Mouse (Mus musculus): ENCODE measurements around the gene Vgll4. TPM values are rescaled to one million over a fixed set of nuclear protein-coding genes. Genes with fewer than 3 reads are reported as not detected.

The Vgll4 gene
- polyA plus RNA-seq, 1 experiment from 2014 or later: 35.6 TPM

DNA sequence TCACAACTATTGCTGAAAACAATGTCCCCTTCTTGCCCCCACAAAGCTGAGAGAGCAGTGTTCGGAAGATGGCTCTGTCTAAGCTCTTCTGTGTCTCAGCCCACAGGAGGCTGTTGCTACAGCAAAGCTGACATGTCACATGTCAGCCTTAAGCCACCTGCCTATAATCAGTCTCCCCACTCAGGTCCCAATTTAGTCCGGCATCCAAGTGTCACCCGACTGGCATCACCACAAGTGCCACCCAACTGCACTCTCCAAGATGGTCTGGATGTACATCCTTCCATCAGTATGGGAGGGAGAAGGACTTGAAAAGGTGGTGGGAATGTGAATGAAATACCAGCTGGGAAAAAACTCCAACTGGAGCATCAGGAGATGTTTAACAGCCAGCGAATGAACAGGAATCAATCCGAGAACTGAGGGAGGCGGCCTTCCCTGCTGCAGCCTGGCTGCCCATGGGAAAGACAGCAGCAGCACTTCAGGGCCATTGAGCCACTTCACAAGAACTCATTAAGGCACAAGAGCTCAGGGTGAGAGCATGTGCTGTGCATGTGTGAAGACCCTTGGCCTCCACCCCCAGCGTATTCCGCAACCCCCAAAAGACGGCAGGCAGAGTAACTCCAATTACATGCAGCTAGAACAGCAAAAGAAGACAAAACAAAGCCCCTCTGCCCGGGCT lies 55.6 kb downstream of the Vgll4 start:
- no peak overlapping the region for H3K27ac ChIP-seq (ENCODE audit: low read depth, low read length)
- no peak overlapping the region for H3K9ac ChIP-seq (replicated peaks; ENCODE audit: low read depth, low read length)
- peaks cover 61% of the 10 kb centered on the region for H3K4me1 ChIP-seq (ENCODE audit: control insufficient read depth, insufficient read depth, low read length)
- no peak overlapping the region for H3K4me3 ChIP-seq (ENCODE audit: low read depth, low read length)
- no peaks in the 10 kb centered on the region for H3K36me3 ChIP-seq (ENCODE audit: control insufficient read depth, insufficient read depth, low read length)
- no peaks in the 10 kb centered on the region for H3K27me3 ChIP-seq (ENCODE audit: control insufficient read depth, insufficient read depth, low read length)
- WGBS: 33% methylated on average over 10 of the region's 10 CpGs
- ATAC-seq (ENCODE audit: low read depth): no peak; the same call in 1 of the 2 replicates
- no peak overlapping the region for H3K4me2 ChIP-seq (ENCODE audit: low read depth, low read length)
- H3K9me3 ChIP-seq (ENCODE audit: control insufficient read depth, low read length): no peaks in the 10 kb centered on the region

DNA sequence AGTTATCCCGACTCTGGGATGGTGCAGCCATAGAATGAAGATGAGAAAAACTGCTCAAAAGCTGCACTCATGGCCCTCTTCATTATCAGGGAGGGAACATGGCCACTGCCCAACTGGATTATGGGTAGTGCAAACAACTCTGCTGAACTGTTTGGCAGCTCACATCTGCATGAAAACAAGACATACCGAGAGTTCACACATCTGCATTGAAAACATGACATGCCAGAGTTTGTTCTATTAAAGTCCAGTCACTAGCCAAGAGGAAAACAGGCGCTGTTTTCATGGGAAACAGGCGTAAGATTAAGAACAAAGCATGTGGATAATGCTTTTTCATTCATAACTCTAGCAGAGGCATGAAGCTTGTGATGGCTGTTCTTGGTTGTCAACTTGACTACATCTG lies 56.7 kb downstream of the Vgll4 start:
- Histone ChIP-seq H3K4me1 (ENCODE audit: control insufficient read depth, insufficient read depth, low read length) (peaks cover 51% of the 10 kb centered on the region), H3K9me3 (ENCODE audit: control insufficient read depth, low read length) (no peaks in the 10 kb centered on the region), H3K4me2 (ENCODE audit: low read depth, low read length) (no peak overlapping the region), H3K27me3 (ENCODE audit: control insufficient read depth, insufficient read depth, low read length) (no peaks in the 10 kb centered on the region), H3K27ac (ENCODE audit: low read depth, low read length) (no peak overlapping the region), H3K9ac (replicated peaks; ENCODE audit: low read depth, low read length) (no peak overlapping the region), H3K4me3 (ENCODE audit: low read depth, low read length) (no peak overlapping the region), H3K36me3 (ENCODE audit: control insufficient read depth, insufficient read depth, low read length) (no peaks in the 10 kb centered on the region)
- WGBS: 63% methylated on average over 4 of the region's 4 CpGs
- no peak for ATAC-seq (ENCODE audit: low read depth)

DNA sequence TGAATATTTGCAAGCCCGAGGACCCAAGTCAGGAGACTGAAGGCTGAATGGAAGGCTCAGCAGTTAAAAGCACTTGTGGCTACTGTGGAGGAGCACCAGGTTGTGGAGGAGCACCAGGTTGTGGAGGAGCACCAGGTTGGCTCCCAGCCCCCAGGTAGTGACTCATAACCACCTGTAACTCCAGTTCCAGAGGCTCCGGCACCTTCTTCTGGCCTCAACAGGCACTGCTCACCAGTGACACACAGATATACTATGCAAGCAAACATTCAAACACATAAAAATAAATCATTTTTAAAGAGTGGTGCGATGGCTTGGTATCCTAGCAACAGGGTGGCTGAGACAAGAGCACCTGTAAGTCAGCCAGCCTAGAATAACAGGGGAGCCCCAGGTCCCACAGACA lies 58.3 kb downstream of the Vgll4 start:
- 0 out of 2 replicates have a peak, but pooled peaks have one; percentile 32 for ATAC-seq (ENCODE audit: low read depth)
- H3K9me3 ChIP-seq (ENCODE audit: control insufficient read depth, low read length): no peaks in the 10 kb centered on the region
- H3K4me3 ChIP-seq (ENCODE audit: low read depth, low read length): no peak overlapping the region
- H3K36me3 ChIP-seq (ENCODE audit: control insufficient read depth, insufficient read depth, low read length): no peaks in the 10 kb centered on the region
- H3K4me1 ChIP-seq (ENCODE audit: control insufficient read depth, insufficient read depth, low read length): peaks cover 35% of the 10 kb centered on the region
- H3K27ac ChIP-seq (ENCODE audit: low read depth, low read length): no peak overlapping the region
- no peak overlapping the region for H3K4me2 ChIP-seq (ENCODE audit: low read depth, low read length)
- H3K27me3 ChIP-seq (ENCODE audit: control insufficient read depth, insufficient read depth, low read length): no peaks in the 10 kb centered on the region
- H3K9ac ChIP-seq (replicated peaks; ENCODE audit: low read depth, low read length): no peak overlapping the region
- WGBS: 67% methylated on average over 3 of the region's 3 CpGs

DNA sequence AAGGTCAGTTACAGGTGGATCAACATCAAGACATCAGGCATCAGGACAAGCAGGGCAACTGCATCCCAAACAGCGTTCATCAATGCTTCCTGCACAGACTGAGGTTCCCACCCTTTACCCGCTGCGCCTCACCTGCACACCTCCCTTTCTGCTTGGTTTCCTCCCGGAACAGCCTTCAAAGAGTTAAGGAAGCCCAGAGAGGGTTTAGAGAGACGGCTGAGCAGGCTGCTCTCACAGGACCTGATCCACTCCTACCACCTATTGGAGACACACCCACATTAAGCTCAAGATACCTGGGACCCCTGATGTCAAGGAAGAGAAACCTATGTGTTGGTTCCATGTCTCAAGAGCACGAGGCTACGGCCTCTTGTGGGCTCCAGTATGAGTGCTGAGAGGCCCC lies 60.0 kb downstream of the Vgll4 start:
- no peak overlapping the region for H3K4me3 ChIP-seq (ENCODE audit: low read depth, low read length)
- H3K27ac ChIP-seq (ENCODE audit: low read depth, low read length): no peak overlapping the region
- no peaks in the 10 kb centered on the region for H3K36me3 ChIP-seq (ENCODE audit: control insufficient read depth, insufficient read depth, low read length)
- H3K4me1 ChIP-seq (ENCODE audit: control insufficient read depth, insufficient read depth, low read length): peaks cover 29% of the 10 kb centered on the region
- H3K4me2 ChIP-seq (ENCODE audit: low read depth, low read length): no peak overlapping the region
- H3K27me3 ChIP-seq (ENCODE audit: control insufficient read depth, insufficient read depth, low read length): no peaks in the 10 kb centered on the region
- H3K9ac ChIP-seq (replicated peaks; ENCODE audit: low read depth, low read length): no peak overlapping the region
- H3K9me3 ChIP-seq (ENCODE audit: control insufficient read depth, low read length): no peaks in the 10 kb centered on the region
- WGBS: 89% methylated on average over 7 of the region's 7 CpGs
- no peak for ATAC-seq (ENCODE audit: low read depth)

DNA sequence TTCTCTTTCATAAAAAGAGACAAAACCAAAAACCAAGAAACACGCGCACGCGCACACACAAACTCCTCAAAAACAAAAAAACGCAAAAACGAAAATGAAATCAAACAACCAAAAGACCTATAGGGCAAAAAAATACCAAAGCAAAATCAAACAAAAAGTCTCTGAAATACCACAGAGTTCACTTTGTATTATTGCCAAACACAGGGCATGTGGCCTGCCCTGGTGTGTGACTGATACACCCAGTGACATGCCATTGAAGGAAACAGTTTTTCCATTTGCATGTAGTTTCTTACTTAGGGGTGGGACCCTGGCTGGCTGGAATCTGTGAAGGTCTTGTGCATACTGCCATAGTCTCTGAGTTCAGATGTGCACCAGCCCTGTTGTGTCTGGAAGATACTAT lies 62.3 kb downstream of the Vgll4 start:
- Histone ChIP-seq H3K4me3 (ENCODE audit: low read depth, low read length) (no peak overlapping the region), H3K36me3 (ENCODE audit: control insufficient read depth, insufficient read depth, low read length) (no peaks in the 10 kb centered on the region), H3K4me1 (ENCODE audit: control insufficient read depth, insufficient read depth, low read length) (peaks cover 22% of the 10 kb centered on the region), H3K9me3 (ENCODE audit: control insufficient read depth, low read length) (no peaks in the 10 kb centered on the region), H3K27ac (ENCODE audit: low read depth, low read length) (no peak overlapping the region), H3K27me3 (ENCODE audit: control insufficient read depth, insufficient read depth, low read length) (no peaks in the 10 kb centered on the region), H3K9ac (replicated peaks; ENCODE audit: low read depth, low read length) (no peak overlapping the region), H3K4me2 (ENCODE audit: low read depth, low read length) (no peak overlapping the region)
- no peak for ATAC-seq (ENCODE audit: low read depth)
- 97% methylated on average over 6 of the region's 6 CpGs for WGBS

DNA sequence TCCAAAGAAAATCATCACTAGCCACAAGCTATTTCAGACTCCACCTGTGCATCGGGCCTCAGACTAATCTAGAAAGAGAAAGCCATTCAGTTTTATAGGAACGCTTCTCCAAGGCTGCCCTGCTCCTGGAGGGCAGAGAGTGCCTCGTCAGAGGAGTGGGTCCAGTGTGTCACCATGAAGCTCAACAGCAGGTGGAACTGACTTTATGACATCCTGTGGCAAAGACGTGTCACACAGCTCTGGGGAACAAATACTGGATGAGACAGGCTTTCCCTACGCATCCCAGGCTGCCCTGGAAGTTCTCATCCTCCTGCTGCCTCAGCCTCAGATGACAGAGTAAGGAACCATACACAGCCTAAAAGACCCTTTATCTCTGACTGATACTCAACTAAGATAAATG lies 63.6 kb downstream of the Vgll4 start:
- no peak overlapping the region for H3K27ac ChIP-seq (ENCODE audit: low read depth, low read length)

DNA sequence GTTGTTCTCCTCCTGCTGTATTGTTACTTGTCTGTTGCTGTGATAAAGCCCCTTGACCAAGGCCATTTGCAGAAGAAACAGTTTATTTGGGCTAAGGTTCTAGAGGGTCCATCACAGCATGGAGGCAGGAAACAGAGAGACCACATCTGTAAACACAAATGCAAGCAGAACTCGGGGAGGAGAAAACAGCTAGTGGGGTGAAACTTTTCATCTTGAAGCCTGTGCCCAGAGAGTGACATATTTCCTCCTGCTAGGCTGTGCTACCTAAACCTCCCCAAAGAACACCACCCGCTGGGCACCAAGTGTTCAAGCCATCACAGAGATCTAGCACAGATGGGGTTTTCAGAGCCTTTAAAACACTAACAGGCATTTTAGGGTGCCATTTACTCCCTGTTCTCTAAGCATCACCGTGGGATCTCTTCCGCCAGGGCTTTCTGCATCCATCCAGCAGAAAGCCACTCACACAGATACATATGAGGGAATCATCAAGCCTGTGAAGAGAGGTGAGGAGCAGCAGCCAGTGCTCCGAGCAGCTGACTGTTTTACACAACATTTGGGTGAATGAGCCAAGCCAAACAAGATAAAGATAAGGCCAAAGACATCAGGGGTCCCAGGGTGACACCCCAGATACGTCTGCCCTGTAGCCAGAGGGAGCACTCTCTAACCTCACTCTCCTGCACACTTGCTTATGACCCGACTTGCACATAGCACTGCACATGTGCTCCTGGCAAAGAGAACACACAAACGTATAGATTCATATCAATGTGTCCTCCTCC lies 64.4 kb downstream of the Vgll4 start:
- H3K9ac ChIP-seq (replicated peaks; ENCODE audit: low read depth, low read length): no peak overlapping the region
- WGBS: 69% methylated on average over 8 of the region's 8 CpGs

More for the DNA sequence above, 63.6 kb downstream of the Vgll4 start:
- no peak overlapping the region for H3K9ac ChIP-seq (replicated peaks; ENCODE audit: low read depth, low read length)
- ATAC-seq (ENCODE audit: low read depth): no peak
- no peaks in the 10 kb centered on the region for H3K9me3 ChIP-seq (ENCODE audit: control insufficient read depth, low read length)
- H3K4me2 ChIP-seq (ENCODE audit: low read depth, low read length): no peak overlapping the region
- peaks cover 27% of the 10 kb centered on the region for H3K4me1 ChIP-seq (ENCODE audit: control insufficient read depth, insufficient read depth, low read length)
- H3K4me3 ChIP-seq (ENCODE audit: low read depth, low read length): no peak overlapping the region
- no peaks in the 10 kb centered on the region for H3K27me3 ChIP-seq (ENCODE audit: control insufficient read depth, insufficient read depth, low read length)
- no peaks in the 10 kb centered on the region for H3K36me3 ChIP-seq (ENCODE audit: control insufficient read depth, insufficient read depth, low read length)
- WGBS: 67% methylated on average over 5 of the region's 5 CpGs

DNA sequence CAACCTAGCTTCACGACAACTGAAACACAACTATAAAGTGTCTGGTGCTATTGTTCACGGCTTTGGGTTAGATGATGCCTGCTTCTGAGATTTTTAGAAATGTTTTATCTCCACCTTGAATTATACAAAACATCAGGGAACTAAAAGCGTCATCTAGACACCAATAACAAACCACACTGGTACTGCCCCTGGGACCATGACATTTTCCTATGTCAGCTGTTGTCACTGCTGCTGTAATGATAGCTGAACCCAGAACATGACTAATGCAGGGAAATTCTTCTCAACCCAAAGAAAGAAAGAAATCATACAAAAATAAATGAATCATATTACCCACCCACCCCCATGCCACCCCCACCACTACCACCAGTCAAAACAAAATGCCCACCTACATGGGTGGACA lies 65.0 kb downstream of the Vgll4 start:
- no peaks in the 10 kb centered on the region for H3K36me3 ChIP-seq (ENCODE audit: control insufficient read depth, insufficient read depth, low read length)
- no peak overlapping the region for H3K27ac ChIP-seq (ENCODE audit: low read depth, low read length)
- no peaks in the 10 kb centered on the region for H3K9me3 ChIP-seq (ENCODE audit: control insufficient read depth, low read length)
- peaks cover 33% of the 10 kb centered on the region for H3K4me1 ChIP-seq (ENCODE audit: control insufficient read depth, insufficient read depth, low read length)
- H3K9ac ChIP-seq (replicated peaks; ENCODE audit: low read depth, low read length): no peak overlapping the region
- H3K27me3 ChIP-seq (ENCODE audit: control insufficient read depth, insufficient read depth, low read length): no peaks in the 10 kb centered on the region
- WGBS: 86% methylated on average over 3 of the region's 3 CpGs
- no peak overlapping the region for H3K4me2 ChIP-seq (ENCODE audit: low read depth, low read length)
- no peak overlapping the region for H3K4me3 ChIP-seq (ENCODE audit: low read depth, low read length)
- no peak for ATAC-seq (ENCODE audit: low read depth)

More for the DNA sequence above, 64.4 kb downstream of the Vgll4 start:
- Histone ChIP-seq H3K9me3 (ENCODE audit: control insufficient read depth, low read length) (no peaks in the 10 kb centered on the region), H3K27me3 (ENCODE audit: control insufficient read depth, insufficient read depth, low read length) (no peaks in the 10 kb centered on the region), H3K36me3 (ENCODE audit: control insufficient read depth, insufficient read depth, low read length) (no peaks in the 10 kb centered on the region), H3K4me1 (ENCODE audit: control insufficient read depth, insufficient read depth, low read length) (peaks cover 30% of the 10 kb centered on the region), H3K27ac (ENCODE audit: low read depth, low read length) (no peak overlapping the region), H3K4me2 (ENCODE audit: low read depth, low read length) (no peak overlapping the region), H3K4me3 (ENCODE audit: low read depth, low read length) (no peak overlapping the region)
- no peak for ATAC-seq (ENCODE audit: low read depth)

DNA sequence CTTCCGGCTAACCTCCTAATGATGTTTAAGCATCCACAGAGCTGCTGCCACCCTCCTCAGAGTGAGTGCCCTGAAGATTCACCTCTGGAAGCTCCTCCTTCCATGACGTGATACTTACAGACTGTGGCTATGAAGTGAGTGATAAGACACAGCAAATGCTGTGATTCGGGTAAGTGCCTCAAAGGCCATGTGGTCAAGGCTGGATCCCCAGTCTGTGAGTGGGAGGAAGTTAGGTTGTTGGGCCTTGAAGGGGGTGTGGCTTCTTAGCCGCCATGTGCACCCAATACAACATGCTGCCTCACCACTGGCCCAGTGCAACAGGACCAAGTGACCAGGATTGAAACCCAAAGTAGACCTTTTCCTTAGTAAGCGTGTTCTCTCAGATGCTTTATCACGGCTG lies 65.6 kb downstream of the Vgll4 start:
- WGBS: 83% methylated on average over 6 of the region's 6 CpGs
- Histone ChIP-seq H3K4me3 (ENCODE audit: low read depth, low read length) (no peak overlapping the region), H3K4me1 (ENCODE audit: control insufficient read depth, insufficient read depth, low read length) (peaks cover 35% of the 10 kb centered on the region), H3K9ac (replicated peaks; ENCODE audit: low read depth, low read length) (no peak overlapping the region), H3K27ac (ENCODE audit: low read depth, low read length) (no peak overlapping the region), H3K27me3 (ENCODE audit: control insufficient read depth, insufficient read depth, low read length) (no peaks in the 10 kb centered on the region), H3K4me2 (ENCODE audit: low read depth, low read length) (no peak overlapping the region), H3K9me3 (ENCODE audit: control insufficient read depth, low read length) (no peaks in the 10 kb centered on the region), H3K36me3 (ENCODE audit: control insufficient read depth, insufficient read depth, low read length) (no peaks in the 10 kb centered on the region)
- ATAC-seq (ENCODE audit: low read depth): no peak

Data from neural tube, embryonic 14.5 days (tissue).